Mouse (Mus musculus): ENCODE measurements around the gene Tbc1d5. TPM values are rescaled to one million over a fixed set of nuclear protein-coding genes. Genes with fewer than 3 reads are reported as not detected.

The Tbc1d5 gene
- polyA plus RNA-seq, 1 experiment = 6.7 TPM

- Histone ChIP-seq H3K79me3 (ENCODE audit: low read depth) (no peaks in the 10 kb centered on the region), H3K36me3 (ENCODE audit: control insufficient read depth, insufficient read depth) (no peaks in the 10 kb centered on the region)
- TF ChIP-seq MYOG (IDR thresholded peaks at IDR 0.05; ENCODE audit: control insufficient read depth, extremely low read depth, insufficient read length) (no peak), MAX (IDR thresholded peaks at IDR 0.05) (no peak)
Observed at GRCm38 (mm10) chr17:51216426-51216825, 37.3 kb upstream of the Tbc1d5 start.

GRCm38 (mm10) chr17:51209565-51209964 is 30.4 kb upstream of the Tbc1d5 start:
- no peaks in the 10 kb centered on the region for H3K79me2 ChIP-seq (ENCODE audit: control insufficient read depth, insufficient read depth)
- H3K27me3 ChIP-seq (ENCODE audit: control insufficient read depth, insufficient read depth, insufficient read length) = no peaks in the 10 kb centered on the region
- H3K79me3 ChIP-seq (ENCODE audit: low read depth) = no peaks in the 10 kb centered on the region
- H3ac ChIP-seq (ENCODE audit: control insufficient read depth, insufficient read length, low read depth) = no peak overlapping the region
- no peaks in the 10 kb centered on the region for H3K36me3 ChIP-seq (ENCODE audit: control insufficient read depth, insufficient read depth)
- no peak overlapping the region for H3K4me3 ChIP-seq (ENCODE audit: insufficient read depth, poor library complexity, severe bottlenecking)
- TF ChIP-seq FOSL1 (IDR thresholded peaks at IDR 0.05; ENCODE audit: insufficient read depth, low read length, poor library complexity, severe bottlenecking) (no peak), MYOD1 (IDR thresholded peaks at IDR 0.05; ENCODE audit: control insufficient read depth, insufficient read length, low read depth) (no peak), CTCF (IDR thresholded peaks at IDR 0.05; ENCODE audit: control insufficient read depth, insufficient read depth, insufficient read length) (no peak), MYOG (IDR thresholded peaks at IDR 0.05; ENCODE audit: control insufficient read depth, extremely low read depth, insufficient read length) (no peak), CEBPB (IDR thresholded peaks at IDR 0.05; ENCODE audit: low read depth) (no peak), USF1 (IDR thresholded peaks at IDR 0.05; ENCODE audit: low read depth) (no peak), MAX (IDR thresholded peaks at IDR 0.05) (no peak)

More at GRCm38 (mm10) chr17:51216426-51216825, 37.3 kb upstream of the Tbc1d5 start:
- no peak overlapping the region for H3K4me3 ChIP-seq (ENCODE audit: insufficient read depth, poor library complexity, severe bottlenecking)
- H3ac ChIP-seq (ENCODE audit: control insufficient read depth, insufficient read length, low read depth) = no peak overlapping the region
- H3K27me3 ChIP-seq (ENCODE audit: control insufficient read depth, insufficient read depth, insufficient read length) = no peaks in the 10 kb centered on the region
- H3K79me2 ChIP-seq (ENCODE audit: control insufficient read depth, insufficient read depth) = no peaks in the 10 kb centered on the region

- Histone ChIP-seq H3K79me2 (ENCODE audit: control insufficient read depth, insufficient read depth) (no peaks in the 10 kb centered on the region), H3ac (ENCODE audit: control insufficient read depth, insufficient read length, low read depth) (no peak overlapping the region), H3K4me3 (ENCODE audit: insufficient read depth, poor library complexity, severe bottlenecking) (no peak overlapping the region), H3K79me3 (ENCODE audit: low read depth) (no peaks in the 10 kb centered on the region), H3K36me3 (ENCODE audit: control insufficient read depth, insufficient read depth) (no peaks in the 10 kb centered on the region), H3K27me3 (ENCODE audit: control insufficient read depth, insufficient read depth, insufficient read length) (no peaks in the 10 kb centered on the region)
- TF ChIP-seq USF1 (IDR thresholded peaks at IDR 0.05; ENCODE audit: low read depth) (no peak), CEBPB (IDR thresholded peaks at IDR 0.05; ENCODE audit: low read depth) (no peak), MYOD1 (IDR thresholded peaks at IDR 0.05; ENCODE audit: control insufficient read depth, insufficient read length, low read depth) (no peak)
Observed at GRCm38 (mm10) chr17:51204643-51205042, 25.5 kb upstream of the Tbc1d5 start.

GRCm38 (mm10) chr17:51195561-51195960 is 16.4 kb upstream of the Tbc1d5 start:
- Histone ChIP-seq H3K79me2 (ENCODE audit: control insufficient read depth, insufficient read depth) (no peaks in the 10 kb centered on the region), H3K4me3 (ENCODE audit: insufficient read depth, poor library complexity, severe bottlenecking) (no peak overlapping the region), H3K79me3 (ENCODE audit: low read depth) (no peaks in the 10 kb centered on the region), H3K27me3 (ENCODE audit: control insufficient read depth, insufficient read depth, insufficient read length) (no peaks in the 10 kb centered on the region), H3K36me3 (ENCODE audit: control insufficient read depth, insufficient read depth) (no peaks in the 10 kb centered on the region), H3ac (ENCODE audit: control insufficient read depth, insufficient read length, low read depth) (no peak overlapping the region)
- TF ChIP-seq MYOG (IDR thresholded peaks at IDR 0.05; ENCODE audit: control insufficient read depth, extremely low read depth, insufficient read length) = no peak
- TF ChIP-seq USF1 (IDR thresholded peaks at IDR 0.05; ENCODE audit: low read depth) = no peak
- no peak for TF ChIP-seq FOSL1 (IDR thresholded peaks at IDR 0.05; ENCODE audit: insufficient read depth, low read length, poor library complexity, severe bottlenecking)
- TF ChIP-seq CTCF (IDR thresholded peaks at IDR 0.05; ENCODE audit: control insufficient read depth, insufficient read depth, insufficient read length) = no peak

GRCm38 (mm10) chr17:51194787-51195186 is 15.6 kb upstream of the Tbc1d5 start:
- Histone ChIP-seq H3K36me3 (ENCODE audit: control insufficient read depth, insufficient read depth) (no peaks in the 10 kb centered on the region), H3K4me3 (ENCODE audit: insufficient read depth, poor library complexity, severe bottlenecking) (no peak overlapping the region), H3K27me3 (ENCODE audit: control insufficient read depth, insufficient read depth, insufficient read length) (no peaks in the 10 kb centered on the region), H3K79me3 (ENCODE audit: low read depth) (no peaks in the 10 kb centered on the region), H3ac (ENCODE audit: control insufficient read depth, insufficient read length, low read depth) (no peak overlapping the region), H3K79me2 (ENCODE audit: control insufficient read depth, insufficient read depth) (no peaks in the 10 kb centered on the region)
- no peak for TF ChIP-seq USF1 (IDR thresholded peaks at IDR 0.05; ENCODE audit: low read depth)
- no peak for TF ChIP-seq MYOD1 (IDR thresholded peaks at IDR 0.05; ENCODE audit: control insufficient read depth, insufficient read length, low read depth)
- TF ChIP-seq CEBPB (IDR thresholded peaks at IDR 0.05; ENCODE audit: low read depth) = no peak
- TF ChIP-seq FOSL1 (IDR thresholded peaks at IDR 0.05; ENCODE audit: insufficient read depth, low read length, poor library complexity, severe bottlenecking) = no peak
- TF ChIP-seq MAX (IDR thresholded peaks at IDR 0.05) = no peak
- TF ChIP-seq CTCF (IDR thresholded peaks at IDR 0.05; ENCODE audit: control insufficient read depth, insufficient read depth, insufficient read length) = no peak
- TF ChIP-seq MYOG (IDR thresholded peaks at IDR 0.05; ENCODE audit: control insufficient read depth, extremely low read depth, insufficient read length) = no peak

- H3K79me2 ChIP-seq (ENCODE audit: control insufficient read depth, insufficient read depth) = no peaks in the 10 kb centered on the region
- TF ChIP-seq USF1 (IDR thresholded peaks at IDR 0.05; ENCODE audit: low read depth) (no peak), MAX (IDR thresholded peaks at IDR 0.05) (no peak)
- H3K4me3 ChIP-seq (ENCODE audit: insufficient read depth, poor library complexity, severe bottlenecking) = no peak overlapping the region
- no peaks in the 10 kb centered on the region for H3K79me3 ChIP-seq (ENCODE audit: low read depth)
- H3K36me3 ChIP-seq (ENCODE audit: control insufficient read depth, insufficient read depth) = no peaks in the 10 kb centered on the region
- no peaks in the 10 kb centered on the region for H3K27me3 ChIP-seq (ENCODE audit: control insufficient read depth, insufficient read depth, insufficient read length)
- no peak overlapping the region for H3ac ChIP-seq (ENCODE audit: control insufficient read depth, insufficient read length, low read depth)
Observed at GRCm38 (mm10) chr17:51191381-51191780, 12.2 kb upstream of the Tbc1d5 start.
